Mouse (Mus musculus) kidney, adult 2 months (tissue): Measurements from ENCODE around the gene Noct.

Experiments used
- CTCF ChIP-seq: fragments of 200-500 bp; conservative IDR thresholded peaks from 2 replicates; pipeline ENCODE4 v1.5.1; 2011; ENCODE audit warnings: low read depth, mild to moderate bottlenecking, control low read depth, low read length, moderate library complexity, mixed read lengths; ENCODE audit not compliant: insufficient read depth, insufficient read length
- POLR2A ChIP-seq: fragments of 200-500 bp; IDR thresholded peaks from one replicate; pipeline ENCODE4 v1.6.1; 2011; ENCODE audit warnings: low read depth, low read length, control low read depth

DNA sequence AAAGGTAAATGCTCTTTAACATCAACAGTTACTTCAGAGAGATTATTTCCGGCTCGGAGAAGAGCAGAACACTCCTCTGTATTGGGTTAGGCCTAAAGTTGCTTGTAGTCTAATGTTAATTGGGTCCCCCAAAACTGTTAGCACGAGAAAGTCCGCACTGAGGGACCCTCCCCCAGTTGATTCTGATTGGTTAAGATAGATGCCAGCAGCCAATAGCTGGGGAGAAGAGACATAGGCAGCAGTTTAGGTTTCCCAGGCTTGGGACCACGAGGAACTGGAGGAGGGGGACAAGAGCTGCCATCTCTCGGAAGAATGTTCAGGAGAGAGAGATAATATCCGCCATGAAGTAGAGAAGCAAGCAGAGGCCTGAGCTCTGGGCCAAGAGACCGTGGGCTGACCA lies 28.5 kb upstream of the Noct start:
- TF ChIP-seq CTCF (no peak), POLR2A (no peak)
